Mouse (Mus musculus) kidney, postnatal 36 days (tissue): ENCODE data around the gene Vwa7.
"Not testable (repeated sequence)": the region's sequence is repeated elsewhere in the genome, so short reads cannot be mapped to it uniquely, and the experiment has no call there.

ENCODE experiments used
- DNase-seq, 2 experiments: peaks; one replicate each; pipeline ENCODE4 v3.0.0; 2021 to 2022; ENCODE audit warnings: mixed read lengths in 2 of 2

The Vwa7 gene

GRCm38 (mm10) chr17:35000717-35001451 is 15.5 kb upstream of the Vwa7 start, which contains the start of gene Vars:
Gene Vars (plus strand): TSS chr17:35000987.
- peak; percentile 85 to 89 for DNase-seq

- peak in 1 of 2 experiments; percentile 24 for DNase-seq
Observed at GRCm38 (mm10) chr17:35001452-35002152, 14.8 kb upstream of the Vwa7 start.

GRCm38 (mm10) chr17:35002153-35002865 is 14.1 kb upstream of the Vwa7 start:
- DNase-seq: no peak

- no peak for DNase-seq
Observed at GRCm38 (mm10) chr17:35003022-35003838, 13.1 kb upstream of the Vwa7 start.

- DNase-seq: no peak
Observed at GRCm38 (mm10) chr17:35004075-35004717, 12.2 kb upstream of the Vwa7 start.

- DNase-seq: no peak
Observed at GRCm38 (mm10) chr17:35005158-35005557, 11.2 kb upstream of the Vwa7 start.

- not testable (repeated sequence) for DNase-seq
Observed at GRCm38 (mm10) chr17:35005902-35006301, 10.5 kb upstream of the Vwa7 start.

- no peak for DNase-seq
Observed at GRCm38 (mm10) chr17:35007387-35007991, 8.9 kb upstream of the Vwa7 start.

- no peak for DNase-seq
Observed at GRCm38 (mm10) chr17:35009586-35009985, 6.8 kb upstream of the Vwa7 start.

GRCm38 (mm10) chr17:35011440-35011839 is 4.9 kb upstream of the Vwa7 start:
- DNase-seq: no peak

GRCm38 (mm10) chr17:35012430-35012829 is 3.9 kb upstream of the Vwa7 start:
- no peak for DNase-seq

- no peak for DNase-seq
Observed at GRCm38 (mm10) chr17:35013221-35013620, 3.2 kb upstream of the Vwa7 start.

GRCm38 (mm10) chr17:35015296-35015695 is 1.1 kb upstream of the Vwa7 start:
- DNase-seq: no peak

- DNase-seq: no peak
Observed at GRCm38 (mm10) chr17:35016791-35017705, 669 bp downstream of the Vwa7 start.

- DNase-seq: no peak
Observed at GRCm38 (mm10) chr17:35017706-35018030, 1.3 kb downstream of the Vwa7 start.

- DNase-seq: no peak
Observed at GRCm38 (mm10) chr17:35018171-35018570, 1.8 kb downstream of the Vwa7 start.

- no peak for DNase-seq
Observed at GRCm38 (mm10) chr17:35019894-35020293, 3.5 kb downstream of the Vwa7 start.

GRCm38 (mm10) chr17:35020551-35020950 is 4.2 kb downstream of the Vwa7 start:
- DNase-seq: no peak

GRCm38 (mm10) chr17:35021163-35021808 is 4.9 kb downstream of the Vwa7 start:
- DNase-seq: peak; percentile 87 to 95

GRCm38 (mm10) chr17:35021842-35022477 is 5.6 kb downstream of the Vwa7 start:
- peak; percentile 19 to 32 for DNase-seq
